Mouse (Mus musculus) hematopoietic stem cell, adult 5-6 weeks (primary cell): ENCODE data around the gene Cdh13. TPM values are rescaled to one million over a fixed set of nuclear protein-coding genes. Genes with fewer than 3 reads are reported as not detected.

Experiments
- ATAC-seq, 2 experiments: fragments of 125-278 bp in 1 of 2; replicated peaks in 1 of 2; 2 replicates each; pipeline ENCODE4 v1.8.0; 2016 to 2017; ENCODE audit warnings: inconsistent platforms in 2 of 2, mild to moderate bottlenecking in 2 of 2, moderate number of reproducible peaks in 2 of 2, low read depth in 1 of 2, moderate TSS enrichment in 1 of 2; ENCODE audit not compliant: low FRiP score in 2 of 2, poor library complexity in 2 of 2, severe bottlenecking in 2 of 2, insufficient read depth in 1 of 2, low TSS enrichment in 1 of 2
- total RNA-seq: library from RNA; stranded (forward); fragments of 172-1452, 232-1000 nt; gene quantifications from 2 replicates; pipeline ENCODE4 v1.2.3, GENCODE M21; 2017

Cdh13 gene
- total RNA-seq, 1 experiment from 2014 or later = not detected

- ATAC-seq = no peak
Measured at GRCm38 (mm10) chr8:118465330-118465948, 181.9 kb downstream of the Cdh13 start.

- no peak for ATAC-seq
Measured at GRCm38 (mm10) chr8:118477587-118477986, 194.1 kb downstream of the Cdh13 start.

GRCm38 (mm10) chr8:118488735-118489134, 205.2 kb downstream of the Cdh13 start:
- ATAC-seq = no peak

- ATAC-seq = no peak
Measured at GRCm38 (mm10) chr8:118502509-118502908, 219.0 kb downstream of the Cdh13 start.

GRCm38 (mm10) chr8:118509426-118509825, 225.9 kb downstream of the Cdh13 start:
- no peak for ATAC-seq

- no peak for ATAC-seq
Measured at GRCm38 (mm10) chr8:118513259-118513658, 229.7 kb downstream of the Cdh13 start.

- ATAC-seq = no peak
Measured at GRCm38 (mm10) chr8:118515616-118516015, 232.1 kb downstream of the Cdh13 start.

- no peak for ATAC-seq
Measured at GRCm38 (mm10) chr8:118517071-118517470, 233.5 kb downstream of the Cdh13 start.

- no peak for ATAC-seq
Measured at GRCm38 (mm10) chr8:118518030-118518741, 234.7 kb downstream of the Cdh13 start.

- ATAC-seq = no peak
Measured at GRCm38 (mm10) chr8:118518742-118519102, 235.2 kb downstream of the Cdh13 start.

GRCm38 (mm10) chr8:118523922-118524321, 240.4 kb downstream of the Cdh13 start:
- ATAC-seq = no peak

- no peak for ATAC-seq
Measured at GRCm38 (mm10) chr8:118538816-118539558, 255.5 kb downstream of the Cdh13 start.

- ATAC-seq = no peak
Measured at GRCm38 (mm10) chr8:118539559-118539819, 256.0 kb downstream of the Cdh13 start.

GRCm38 (mm10) chr8:118539941-118540340, 256.4 kb downstream of the Cdh13 start:
- ATAC-seq = no peak

GRCm38 (mm10) chr8:118552397-118552796, 268.9 kb downstream of the Cdh13 start:
- ATAC-seq = no peak

GRCm38 (mm10) chr8:118552842-118553241, 269.3 kb downstream of the Cdh13 start:
- ATAC-seq = no peak

GRCm38 (mm10) chr8:118564024-118564423, 280.5 kb downstream of the Cdh13 start:
- no peak for ATAC-seq

GRCm38 (mm10) chr8:118565186-118565585, 281.7 kb downstream of the Cdh13 start:
- ATAC-seq = no peak
